Mouse (Mus musculus) cerebral cortex, adult 2 months (tissue): ENCODE data around the gene Borcs7.

Experiments used
- WGBS: fragments of 180-500 bp; shearing (Covaris S2); methylation state at CpG from one replicate; pipeline ENCODE4 v1.1.7; 2018; 5-methylcytosine and 5-hydroxymethylcytosine counted together

The Borcs7 gene

GRCm38 (mm10) chr19:46662784-46663183 is 26.9 kb upstream of the Borcs7 start:
- WGBS: 72% methylated on average over 6 of the region's 6 CpGs

GRCm38 (mm10) chr19:46665474-46665873 is 24.2 kb upstream of the Borcs7 start:
- WGBS: 32% methylated on average over 7 of the region's 7 CpGs

GRCm38 (mm10) chr19:46667300-46667699 is 22.4 kb upstream of the Borcs7 start:
- 78% methylated on average over 11 of the region's 11 CpGs for WGBS

GRCm38 (mm10) chr19:46668263-46668662 is 21.4 kb upstream of the Borcs7 start:
- WGBS: 87% methylated on average over 10 of the region's 10 CpGs

- 87% methylated on average over 5 of the region's 5 CpGs for WGBS
Measured at GRCm38 (mm10) chr19:46669802-46670201, 19.9 kb upstream of the Borcs7 start.

- WGBS: 30% methylated on average over 13 of the region's 13 CpGs
Measured at GRCm38 (mm10) chr19:46670691-46671090, 19.0 kb upstream of the Borcs7 start.

GRCm38 (mm10) chr19:46672766-46673418 is 16.8 kb upstream of the Borcs7 start, which contains the start of gene Cyp17a1:
Cyp17a1 (minus strand) TSS chr19:46673172.
- WGBS: 78% methylated on average over 5 of the region's 5 CpGs

- WGBS: 85% methylated on average over 3 of the region's 3 CpGs
Measured at GRCm38 (mm10) chr19:46675641-46676040, 14.1 kb upstream of the Borcs7 start.

GRCm38 (mm10) chr19:46679720-46680383 is 9.9 kb upstream of the Borcs7 start:
- 76% methylated on average over 12 of the region's 12 CpGs for WGBS

- WGBS: 50% methylated on average over 11 of the region's 11 CpGs
Measured at GRCm38 (mm10) chr19:46690387-46690786, 681 bp downstream of the Borcs7 start.

GRCm38 (mm10) chr19:46691078-46691477 is 1.4 kb downstream of the Borcs7 start:
- 75% methylated on average over 2 of the region's 2 CpGs for WGBS

GRCm38 (mm10) chr19:46693146-46693545 is 3.4 kb downstream of the Borcs7 start:
- WGBS: 66% methylated on average over 4 of the region's 4 CpGs

GRCm38 (mm10) chr19:46696482-46696881 is 6.8 kb downstream of the Borcs7 start:
- 94% methylated on average over 8 of the region's 8 CpGs for WGBS

GRCm38 (mm10) chr19:46696943-46697342 is 7.2 kb downstream of the Borcs7 start:
- WGBS: 82% methylated on average over 7 of the region's 7 CpGs

GRCm38 (mm10) chr19:46697840-46698517 is 8.3 kb downstream of the Borcs7 start:
- WGBS: 77% methylated on average over 19 of the region's 19 CpGs

- 44% methylated on average over 10 of the region's 10 CpGs for WGBS
Measured at GRCm38 (mm10) chr19:46699011-46699481, 9.3 kb downstream of the Borcs7 start.

- WGBS: 91% methylated on average over 9 of the region's 9 CpGs
Measured at GRCm38 (mm10) chr19:46701156-46701555, 11.4 kb downstream of the Borcs7 start.

GRCm38 (mm10) chr19:46705779-46706495 is 16.2 kb downstream of the Borcs7 start:
- WGBS: 45% methylated on average over 7 of the region's 7 CpGs

- 85% methylated on average over 9 of the region's 9 CpGs for WGBS
Measured at GRCm38 (mm10) chr19:46706540-46707295, 17.0 kb downstream of the Borcs7 start.

- 17% methylated on average over 31 of the region's 31 CpGs for WGBS
Measured at GRCm38 (mm10) chr19:46707296-46708151, 17.8 kb downstream of the Borcs7 start, which contains the start of gene As3mt. As3mt (plus strand) TSS chr19:46707458.
